Mouse (Mus musculus): ENCODE results near the gene Gm14085.
"Not testable (repeated sequence)": the region's sequence is repeated elsewhere in the genome, so short reads cannot be mapped to it uniquely, and the experiment has no call there.

Gm14085 gene

DNA sequence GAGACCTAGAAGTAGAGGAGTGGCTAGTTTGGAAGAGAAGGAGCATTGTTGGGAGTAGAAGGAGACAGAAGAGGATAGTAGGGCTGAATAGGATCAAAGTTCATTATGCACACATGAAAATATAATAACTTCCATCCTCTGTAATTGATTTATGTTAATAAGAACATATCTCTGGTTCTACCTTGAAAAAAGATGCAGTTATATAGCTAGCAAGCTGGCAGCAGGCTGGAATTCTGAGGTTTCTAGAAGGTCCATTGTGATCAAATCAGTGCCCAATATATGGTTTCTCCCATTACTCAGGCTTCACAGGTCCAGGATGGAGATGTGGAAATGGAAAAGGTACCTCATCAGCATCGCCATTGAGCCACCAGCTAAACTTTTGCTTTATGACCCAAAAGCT lies at the start of gene Gm14085:
TSS of gene Gm14085 (plus strand) at position 301 of the 400 bp plus-strand sequence.
- DNase-seq (ENCODE audit: low read depth, low spot score), result no peak

DNA sequence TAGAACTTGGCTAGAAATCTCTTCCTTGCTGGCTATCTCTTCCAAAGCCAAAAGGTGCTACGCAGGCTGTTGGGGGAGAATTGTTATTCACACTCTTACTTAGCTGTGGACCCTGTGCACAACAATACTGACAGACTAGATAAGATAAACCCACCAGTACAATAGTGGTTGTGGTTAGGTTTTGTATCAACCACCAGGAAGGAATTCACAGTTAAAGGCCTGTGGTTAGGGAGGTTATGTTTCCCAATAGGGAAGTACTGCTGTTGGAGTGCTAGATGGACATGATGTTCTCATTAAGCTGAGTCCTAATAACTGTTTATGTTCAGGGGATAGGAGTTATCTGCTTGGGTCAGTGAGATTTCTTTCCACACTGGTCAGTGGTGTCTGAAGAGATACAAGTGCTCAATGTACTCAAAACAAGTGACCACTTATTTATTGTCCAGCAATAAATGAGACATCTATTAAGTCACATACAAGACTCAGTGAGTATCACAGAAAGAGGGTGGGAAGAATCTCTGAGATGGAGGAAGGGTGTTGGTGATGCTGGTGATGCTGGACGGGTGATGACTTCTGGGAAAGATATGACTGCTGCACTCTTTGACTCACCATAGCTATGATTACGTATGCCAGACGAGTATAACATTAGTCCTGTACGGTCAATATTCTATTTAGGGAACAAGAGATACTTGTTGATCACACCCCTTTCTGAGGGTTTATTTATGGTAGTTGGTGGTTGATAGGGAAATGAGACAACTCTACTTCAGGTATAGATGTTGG lies 45.8 kb upstream of the Gm14085 start:
- DNase-seq (ENCODE audit: low read depth, low spot score), result not testable (repeated sequence)

DNA sequence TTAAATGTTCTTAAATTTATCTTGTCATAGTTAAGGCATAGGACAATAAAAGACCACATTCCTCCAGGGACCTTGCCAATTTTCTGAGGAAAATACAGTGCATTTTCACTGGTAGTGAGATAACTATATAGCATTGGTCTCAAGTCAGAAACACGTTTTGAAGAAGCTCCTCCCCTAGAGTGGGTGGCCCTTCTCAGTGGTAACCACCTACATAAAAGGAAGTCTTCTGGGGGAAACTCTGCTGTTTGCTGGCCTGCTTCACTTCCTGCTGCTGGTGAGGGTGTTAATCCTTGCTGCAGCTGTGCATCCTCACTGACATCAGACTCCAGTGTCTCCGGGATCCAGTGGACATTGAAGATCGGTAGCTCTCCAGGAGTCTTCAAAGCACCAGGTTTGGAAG lies 44.2 kb upstream of the Gm14085 start:
- not testable (repeated sequence) for DNase-seq (ENCODE audit: low read depth, low spot score)

DNA sequence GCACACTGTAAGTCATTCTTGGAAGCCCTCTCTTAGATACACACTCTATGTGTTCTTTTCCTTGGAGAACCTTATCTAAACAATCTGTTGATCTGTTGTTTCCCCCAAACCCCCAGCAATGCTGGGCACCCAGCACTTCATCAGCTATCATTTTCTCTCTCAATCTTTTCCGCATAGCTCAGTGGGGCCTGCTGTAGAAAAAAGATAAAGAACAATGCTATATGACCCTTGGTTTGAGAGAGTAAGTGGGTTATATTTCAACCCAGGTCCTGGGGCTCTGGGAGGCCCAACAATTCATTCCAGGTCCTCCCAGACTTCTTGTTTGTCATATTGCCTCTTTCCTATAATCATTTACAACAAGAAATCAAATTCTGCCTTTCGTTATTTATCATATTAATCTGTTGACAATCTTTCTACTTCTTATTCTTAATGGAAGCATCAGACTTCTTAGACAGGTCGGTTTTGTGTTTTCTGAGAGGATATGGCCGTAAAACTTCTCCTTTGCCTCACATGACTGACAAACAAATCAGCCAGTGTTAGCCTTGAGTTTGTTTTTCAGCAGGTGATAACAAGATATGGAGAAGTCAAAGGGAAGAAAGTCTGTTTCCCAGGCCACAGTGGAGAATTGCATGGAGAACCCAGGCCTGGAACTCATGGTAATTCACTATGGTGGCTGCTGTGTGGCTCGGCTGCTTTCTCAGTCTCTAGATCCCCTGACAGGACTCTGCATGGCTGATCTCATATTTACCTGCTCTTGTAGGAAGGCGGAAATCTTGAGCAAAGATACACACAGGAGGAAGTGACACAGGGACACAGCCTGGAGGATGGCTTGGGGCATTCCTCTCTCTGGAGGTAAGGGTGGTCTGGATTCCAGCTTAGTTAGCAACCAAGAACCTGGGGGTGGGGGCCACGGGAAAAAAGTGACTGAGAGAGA lies 43.5 kb upstream of the Gm14085 start:
- no peak for DNase-seq (ENCODE audit: low read depth, low spot score)

DNA sequence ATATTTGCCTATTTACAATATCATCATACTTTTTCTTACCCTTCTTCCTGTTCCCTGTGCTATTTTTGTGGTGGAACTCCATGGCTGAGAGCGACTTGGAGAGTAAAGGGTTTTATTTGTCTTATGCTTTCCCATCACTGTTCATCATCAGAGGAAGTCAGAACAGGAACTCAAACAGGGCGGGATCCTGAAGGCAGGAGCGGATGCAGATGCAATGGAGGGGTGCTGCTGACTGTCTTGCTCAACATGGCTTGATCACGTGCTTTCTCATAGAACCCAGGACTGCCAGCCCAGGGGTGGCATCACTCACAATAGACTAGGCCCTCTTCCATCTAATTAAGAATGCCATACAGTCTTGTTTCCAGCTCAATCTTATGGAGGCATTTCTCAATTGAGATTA lies 34.4 kb upstream of the Gm14085 start:
- DNase-seq (ENCODE audit: low read depth, low spot score), result no peak

DNA sequence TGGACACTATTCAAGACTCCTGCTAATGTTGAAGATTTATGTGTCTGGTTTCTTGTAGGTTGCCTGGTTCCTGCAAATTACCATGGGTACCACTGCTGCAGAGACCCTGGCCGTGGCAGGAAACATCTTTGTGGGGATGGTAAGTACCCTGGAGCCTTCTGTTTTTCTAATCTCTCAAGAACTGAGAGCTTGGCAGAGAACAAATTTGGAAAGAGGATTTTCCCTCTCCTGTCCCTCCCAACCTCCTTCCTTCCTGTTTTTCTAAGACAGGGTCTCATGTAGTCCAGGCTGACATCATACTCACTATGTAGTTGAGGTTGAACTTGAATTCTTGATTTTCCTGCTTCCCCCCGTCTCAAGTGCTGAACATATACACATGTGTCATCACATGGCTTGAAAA lies 32.3 kb upstream of the Gm14085 start:
- no peak for DNase-seq (ENCODE audit: low read depth, low spot score)

DNA sequence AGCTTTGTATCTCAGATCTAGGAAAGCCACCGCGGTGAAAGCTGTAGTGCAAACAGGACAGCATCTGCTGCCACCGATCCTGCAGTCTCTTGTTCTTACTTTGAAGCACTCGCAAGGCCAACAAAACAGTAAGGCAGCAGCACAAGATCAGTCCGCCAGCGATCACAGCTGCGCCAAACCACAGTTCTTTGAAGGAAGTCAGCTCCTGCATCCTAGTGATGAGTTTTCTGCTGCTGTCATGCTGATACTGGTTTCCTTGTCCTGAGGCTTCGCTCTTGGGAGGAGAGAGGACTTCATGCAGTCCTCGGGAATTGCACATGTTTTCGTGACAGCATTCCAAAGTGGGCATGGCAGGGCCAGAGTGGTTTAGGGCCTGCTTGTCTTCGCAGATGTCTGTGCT lies 17.8 kb upstream of the Gm14085 start:
- no peak for DNase-seq (ENCODE audit: low read depth, low spot score)

DNA sequence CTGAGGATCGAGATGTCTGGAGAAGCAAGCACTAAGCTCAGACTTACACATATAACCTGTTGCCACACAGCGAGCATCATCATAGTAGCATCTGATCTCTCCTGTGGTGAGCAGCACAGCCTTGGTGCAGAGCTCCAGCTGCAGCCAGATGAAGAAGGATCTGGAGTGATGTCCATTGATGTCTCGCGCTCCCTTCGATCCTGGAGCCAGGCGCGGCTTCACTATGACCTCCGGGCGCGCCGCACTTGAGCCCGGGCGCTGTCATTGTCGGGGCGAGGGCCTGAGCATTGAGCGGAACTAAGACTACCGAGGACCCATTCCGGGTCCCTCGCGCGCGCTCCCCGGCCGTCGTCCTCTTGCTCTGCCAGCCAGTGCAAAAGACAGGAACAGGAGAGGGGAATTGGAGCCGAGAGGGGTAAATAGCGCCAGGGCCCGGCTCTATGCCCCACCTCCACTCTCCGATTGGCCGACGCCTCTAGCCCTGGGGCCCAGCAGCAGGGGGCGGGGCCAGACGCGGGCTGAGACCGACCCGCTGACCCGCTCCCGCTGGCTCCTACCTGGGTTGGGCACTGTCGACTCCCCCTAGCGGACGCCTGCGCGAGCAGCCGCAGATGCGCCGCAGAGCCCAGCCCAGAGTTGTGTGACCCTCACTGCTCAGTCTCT lies 17.3 kb upstream of the Gm14085 start:
- peak; percentile 85 for DNase-seq (ENCODE audit: low read depth, low spot score)

DNA sequence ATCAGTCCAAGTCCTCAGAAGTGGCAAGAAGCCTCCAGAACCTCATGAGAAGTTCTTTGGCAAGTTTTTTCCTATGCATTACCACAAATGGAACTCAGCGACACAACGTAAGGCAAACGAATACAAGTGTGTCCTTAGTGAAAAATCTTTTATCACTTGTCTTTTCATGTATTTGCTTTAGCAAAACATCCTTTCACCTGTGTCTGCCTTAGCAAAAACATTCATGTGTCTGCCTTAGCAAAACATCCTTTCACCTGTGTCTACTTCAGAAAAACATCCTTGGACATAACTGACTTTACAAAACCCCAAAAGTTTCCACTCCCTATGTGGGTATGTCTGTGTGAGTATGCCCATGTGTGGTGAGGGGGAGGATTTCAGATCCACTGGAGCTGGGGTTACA lies 15.5 kb upstream of the Gm14085 start:
- DNase-seq (ENCODE audit: low read depth, low spot score), result no peak

DNA sequence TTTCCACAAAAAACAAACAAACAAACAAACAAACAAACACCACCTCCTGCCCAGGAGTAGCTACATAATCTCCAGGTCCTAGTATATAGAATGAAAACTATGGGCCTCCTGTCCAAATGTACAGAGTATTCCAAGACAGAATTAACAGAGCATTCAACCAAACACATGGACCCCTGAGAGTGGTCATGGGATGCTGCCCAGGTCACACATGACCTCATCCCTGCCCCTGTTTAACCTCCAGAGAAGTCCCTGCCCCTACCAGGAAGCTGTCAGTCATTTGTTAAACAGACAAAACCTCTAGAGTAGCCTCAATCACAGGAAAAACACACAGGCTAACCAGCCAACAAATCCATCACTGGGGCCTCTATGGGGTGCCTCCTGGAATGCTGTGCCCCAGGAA lies 8.2 kb upstream of the Gm14085 start:
- no peak for DNase-seq (ENCODE audit: low read depth, low spot score)

DNA sequence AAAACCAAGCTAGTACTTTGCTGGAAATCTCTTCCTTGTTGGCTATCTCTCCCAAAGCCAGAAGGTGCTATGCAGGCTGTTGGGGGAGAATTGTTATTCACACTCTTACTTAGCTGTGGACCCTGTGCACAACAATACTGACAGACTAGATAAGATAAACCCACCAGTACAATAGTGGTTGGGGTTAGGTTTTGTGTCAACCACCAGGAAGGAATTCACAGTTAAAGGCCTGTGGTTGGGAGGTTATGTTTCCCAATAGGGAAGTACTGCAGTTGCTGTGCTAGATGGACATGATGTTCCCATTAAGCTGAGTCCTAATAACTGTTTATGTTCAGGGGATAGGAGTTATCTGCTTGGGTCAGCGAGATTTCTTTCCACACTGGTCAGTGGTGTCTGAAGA lies 954 bp upstream of the Gm14085 start:
- DNase-seq (ENCODE audit: low read depth, low spot score), result not testable (repeated sequence)

DNA sequence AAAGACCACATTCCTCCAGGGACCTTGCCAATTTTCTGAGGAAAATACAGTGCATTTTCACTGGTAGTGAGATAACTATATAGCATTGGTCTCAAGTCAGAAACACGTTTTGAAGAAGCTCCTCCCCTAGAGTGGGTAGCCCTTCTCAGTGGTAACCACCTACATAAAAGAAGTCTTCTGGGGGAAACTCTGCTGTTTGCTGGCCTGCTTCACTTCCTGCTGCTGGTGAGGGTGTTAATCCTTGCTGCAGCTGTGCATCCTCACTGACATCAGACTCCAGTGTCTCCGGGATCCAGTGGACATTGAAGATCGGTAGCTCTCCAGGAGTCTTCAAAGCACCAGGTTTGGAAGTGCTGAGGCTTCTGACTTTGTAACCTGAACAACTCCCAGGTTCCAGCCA lies 913 bp downstream of the Gm14085 start:
- DNase-seq (ENCODE audit: low read depth, low spot score), result not testable (repeated sequence)

DNA sequence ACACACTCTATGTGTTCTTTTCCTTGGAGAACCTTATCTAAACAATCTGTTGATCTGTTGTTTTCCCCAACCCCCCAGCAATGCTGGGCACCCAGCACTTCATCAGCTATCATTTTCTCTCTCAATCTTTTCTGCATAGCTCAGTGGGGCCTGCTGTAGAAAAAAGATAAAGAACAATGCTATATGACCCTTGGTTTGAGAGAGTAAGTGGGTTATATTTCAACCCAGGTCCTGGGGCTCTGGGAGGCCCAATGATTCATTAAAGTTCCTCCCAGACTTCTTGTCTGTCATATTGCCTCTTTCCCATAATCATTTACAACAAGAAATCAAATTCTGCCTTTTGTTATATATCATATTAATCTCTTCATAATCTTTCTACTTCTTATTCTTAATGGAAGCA lies 1.4 kb downstream of the Gm14085 start:
- not testable (repeated sequence) for DNase-seq (ENCODE audit: low read depth, low spot score)

DNA sequence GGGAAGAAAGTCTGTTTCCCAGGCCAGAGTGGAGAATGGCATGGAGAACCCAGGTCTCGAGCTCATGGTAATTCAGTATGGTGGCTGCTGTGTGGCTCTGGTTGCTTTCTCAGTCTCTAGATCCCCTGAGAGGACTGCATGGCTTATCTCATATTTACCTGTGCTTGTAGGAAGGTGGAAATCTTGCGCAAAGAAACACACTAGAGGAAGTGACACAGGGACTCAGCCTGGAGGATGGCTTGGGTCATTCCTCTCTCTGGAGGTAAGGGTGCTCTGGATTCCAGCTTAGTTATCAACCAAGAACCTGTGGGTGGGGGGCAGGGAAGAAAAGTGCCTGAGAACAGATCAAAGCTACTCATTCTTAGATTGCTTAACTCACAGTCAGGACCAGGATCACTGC lies 1.9 kb downstream of the Gm14085 start:
- no peak for DNase-seq (ENCODE audit: low read depth, low spot score)

DNA sequence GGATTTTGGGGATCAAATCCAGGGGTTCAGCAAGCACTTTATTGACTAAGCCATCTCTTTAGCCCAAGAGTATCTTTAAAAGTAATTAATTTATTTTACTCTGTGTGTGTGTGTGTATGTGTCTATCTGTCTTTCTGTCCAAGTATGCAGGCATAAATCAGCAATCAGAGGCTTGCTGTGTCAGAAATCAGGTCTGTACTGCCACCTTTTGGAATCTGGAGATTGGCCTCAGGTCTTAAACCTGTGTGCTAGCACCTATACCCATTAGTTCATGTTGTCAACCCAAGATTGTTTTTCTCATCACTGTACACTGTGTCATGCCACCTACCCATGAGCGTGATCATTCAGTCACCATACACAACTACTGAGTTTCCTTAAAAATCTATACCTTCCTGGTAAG lies 45.0 kb downstream of the Gm14085 start:
- not testable (repeated sequence) for DNase-seq (ENCODE audit: low read depth, low spot score)

DNA sequence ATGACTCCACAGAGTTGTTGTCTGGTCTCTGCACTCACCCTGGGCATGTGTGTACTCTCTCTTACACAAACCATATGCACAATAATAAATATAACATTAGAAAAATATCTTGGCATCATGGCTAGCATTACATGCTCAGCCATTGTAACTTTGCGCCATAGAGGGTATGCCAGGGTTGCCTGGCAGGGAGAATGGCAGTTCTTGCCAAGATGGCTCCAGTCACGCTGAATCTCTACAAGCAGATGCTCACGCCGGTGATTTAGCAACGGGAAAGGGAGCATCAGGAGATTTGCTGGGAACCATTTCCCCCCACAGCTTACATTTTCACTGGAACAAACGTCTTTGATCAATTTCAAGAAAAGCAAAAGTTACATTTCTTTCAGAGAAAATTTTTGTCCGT lies 46.5 kb downstream of the Gm14085 start:
- DNase-seq (ENCODE audit: low read depth, low spot score), result no peak

DNA sequence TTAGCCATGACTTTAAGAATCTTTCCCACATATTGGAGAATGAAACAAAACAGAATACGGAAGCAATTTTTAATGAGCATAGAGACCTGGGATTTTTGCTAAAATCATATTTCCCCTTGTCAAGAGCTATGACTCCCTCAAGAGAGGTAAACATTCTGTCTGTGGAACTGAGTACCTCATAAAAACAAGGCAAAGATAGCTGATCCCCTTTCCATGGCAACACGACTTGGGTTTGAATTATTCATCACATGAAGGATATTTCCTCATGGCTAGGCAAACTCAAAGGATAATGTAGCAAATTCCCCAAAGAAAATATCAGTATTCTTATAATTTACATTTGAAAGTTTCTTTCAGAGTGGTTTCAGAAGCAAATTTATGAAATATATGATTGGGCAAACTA lies 47.0 kb downstream of the Gm14085 start:
- no peak for DNase-seq (ENCODE audit: low read depth, low spot score)

DNA sequence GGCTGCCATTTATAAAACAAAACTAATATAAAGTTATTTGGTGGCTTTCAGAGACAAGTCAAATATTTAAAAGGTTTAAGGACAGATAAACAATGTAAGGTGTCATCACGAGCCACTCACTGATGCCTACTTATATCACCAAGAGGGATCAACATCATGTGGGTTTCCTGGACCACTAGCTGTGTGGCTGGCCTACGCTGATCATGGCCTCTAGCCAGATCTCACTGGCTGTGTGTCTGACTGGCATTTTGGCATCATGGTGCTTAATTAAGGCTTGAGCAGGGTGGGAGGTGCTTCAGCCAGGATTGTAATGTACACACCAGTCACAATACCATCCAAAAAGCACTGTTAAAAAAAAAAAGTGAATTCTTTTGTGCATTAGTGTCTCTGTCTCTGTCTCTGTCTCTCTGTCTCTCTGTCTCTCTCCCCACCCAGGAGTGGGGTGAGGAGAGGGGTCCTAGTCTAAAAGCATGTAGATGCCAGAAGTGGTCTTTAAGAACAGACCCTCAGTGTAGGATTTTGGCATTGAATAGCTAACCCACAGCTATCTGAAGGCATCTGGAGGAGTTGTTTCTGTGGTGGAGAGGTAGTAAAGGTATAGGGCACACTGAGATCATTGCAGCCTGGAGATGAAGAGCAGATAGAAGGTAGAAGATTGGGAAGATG lies 47.5 kb downstream of the Gm14085 start:
- no peak for DNase-seq (ENCODE audit: low read depth, low spot score)

DNA sequence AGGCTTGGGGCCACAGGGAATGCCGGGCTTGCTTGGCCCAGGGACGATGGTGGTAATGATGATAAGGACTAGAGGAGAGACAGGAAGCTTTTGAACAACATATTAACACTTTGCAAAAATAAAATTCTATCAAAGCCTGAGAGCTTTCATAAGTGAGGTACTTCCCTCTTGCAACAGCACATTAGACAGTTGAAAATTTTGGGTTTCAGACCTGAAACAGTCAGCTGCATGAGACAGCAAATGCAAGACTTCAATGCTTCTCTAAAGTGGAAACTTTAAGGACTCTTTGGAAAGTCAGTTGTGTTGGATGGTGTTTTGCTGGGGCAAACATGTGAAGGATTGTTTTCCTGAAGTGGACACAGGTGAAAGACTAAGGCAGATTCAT lies 48.1 kb downstream of the Gm14085 start:
- no peak for DNase-seq (ENCODE audit: low read depth, low spot score)

DNA sequence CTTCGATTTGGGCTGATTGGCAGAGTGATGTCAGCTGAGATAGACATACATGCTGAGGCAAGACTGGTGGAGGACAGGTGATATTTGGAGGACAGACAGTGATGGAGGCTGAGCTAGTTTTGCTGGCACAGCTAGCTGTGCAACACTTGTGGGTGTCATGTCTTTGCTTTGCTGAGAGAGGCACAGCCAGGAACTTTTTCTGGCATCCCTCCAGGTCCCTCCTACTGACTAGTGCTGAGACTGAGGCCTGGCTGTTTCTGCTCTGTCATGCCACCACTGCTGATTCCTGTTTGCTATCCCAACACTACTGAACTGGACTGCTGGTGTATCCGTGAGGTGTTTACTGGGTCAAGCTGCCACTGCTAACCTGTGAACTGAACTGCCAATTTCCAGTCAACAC lies 48.6 kb downstream of the Gm14085 start:
- no peak for DNase-seq (ENCODE audit: low read depth, low spot score)

DNA sequence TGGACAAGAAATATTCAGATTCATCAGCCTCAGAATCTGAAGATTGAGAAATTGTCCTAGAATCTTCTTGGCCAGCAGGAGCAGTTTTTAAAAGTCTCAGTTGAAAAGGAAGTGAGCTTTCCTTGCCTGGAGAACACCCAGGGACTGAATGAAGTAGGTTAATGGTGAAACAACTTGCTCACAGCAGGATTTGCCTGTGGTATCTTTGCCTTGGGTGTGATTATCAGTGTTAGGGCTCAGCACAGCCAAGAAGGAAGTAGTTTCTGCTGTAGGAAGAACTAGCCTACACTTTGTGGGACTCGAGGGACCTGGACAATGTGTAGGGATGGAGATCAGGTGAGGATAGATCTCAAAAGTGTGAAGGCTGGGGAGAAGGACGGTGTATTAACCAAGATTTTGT lies 49.9 kb downstream of the Gm14085 start:
- no peak for DNase-seq (ENCODE audit: low read depth, low spot score)

DNA sequence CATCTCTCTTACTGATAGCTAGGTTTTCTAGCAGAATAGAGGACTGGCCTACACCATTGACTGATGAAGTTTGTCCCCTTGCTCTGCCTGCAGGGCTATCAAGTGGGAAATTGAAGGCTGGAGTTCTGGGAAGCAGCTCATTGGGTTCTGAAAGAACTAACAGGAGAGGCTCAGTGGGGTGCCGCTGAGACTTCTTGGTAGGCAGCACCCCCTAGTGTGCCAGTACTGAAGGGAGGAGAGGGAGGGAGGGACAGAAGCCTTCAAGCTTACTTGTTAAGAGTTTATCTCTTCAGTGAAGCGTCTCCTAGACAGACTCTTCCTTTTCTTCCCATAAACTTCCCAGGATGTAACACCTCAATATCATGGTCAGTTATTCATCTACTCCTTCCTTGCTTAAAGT lies 73.6 kb downstream of the Gm14085 start:
- peak; percentile 33 for DNase-seq (ENCODE audit: low read depth, low spot score)

All from WW6 (cell line).